Mouse (Mus musculus): ENCODE measurements around the gene Abhd5.

Gene Abhd5

DNA sequence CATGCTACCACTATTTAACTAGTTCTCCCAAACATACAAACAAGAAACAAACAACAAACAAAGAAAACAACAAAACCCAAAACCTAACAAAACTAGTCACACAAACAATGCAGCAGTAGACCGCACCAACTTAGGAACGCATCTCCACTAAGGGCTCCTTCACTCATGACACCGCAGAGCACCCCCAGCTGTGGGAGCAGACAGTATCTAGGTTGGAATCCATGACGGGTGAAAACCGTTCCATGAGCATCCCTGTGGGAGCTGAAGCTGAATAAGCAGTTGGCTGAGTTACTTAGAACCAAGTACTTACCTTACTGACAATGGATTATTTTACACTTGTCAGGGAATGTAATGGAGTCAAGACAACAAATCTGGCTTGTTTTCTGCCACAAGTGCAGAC lies 5.3 kb upstream of the Abhd5 start:
- DNase-seq (ENCODE audit: low read depth, low spot score), result no peak

DNA sequence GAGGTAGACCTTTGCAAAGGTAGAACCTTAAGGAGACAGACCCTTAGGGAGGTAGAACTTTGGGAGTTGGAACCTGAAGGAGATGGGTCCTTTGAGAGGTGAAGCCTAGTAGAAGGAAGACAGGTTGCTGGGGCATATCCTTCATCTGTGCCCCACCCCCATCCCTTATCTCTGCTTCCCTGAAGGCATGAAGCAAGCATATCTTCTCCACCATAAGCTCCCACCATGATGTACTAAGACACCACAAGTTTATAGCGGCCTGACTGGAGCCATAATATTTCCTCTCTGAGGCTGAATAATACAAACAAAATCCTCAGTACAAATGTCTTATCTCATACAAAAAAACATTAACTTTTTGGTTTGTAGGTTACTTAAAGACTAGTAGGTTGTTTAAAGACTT lies 3.5 kb upstream of the Abhd5 start:
- no peak for DNase-seq (ENCODE audit: low read depth, low spot score)

DNA sequence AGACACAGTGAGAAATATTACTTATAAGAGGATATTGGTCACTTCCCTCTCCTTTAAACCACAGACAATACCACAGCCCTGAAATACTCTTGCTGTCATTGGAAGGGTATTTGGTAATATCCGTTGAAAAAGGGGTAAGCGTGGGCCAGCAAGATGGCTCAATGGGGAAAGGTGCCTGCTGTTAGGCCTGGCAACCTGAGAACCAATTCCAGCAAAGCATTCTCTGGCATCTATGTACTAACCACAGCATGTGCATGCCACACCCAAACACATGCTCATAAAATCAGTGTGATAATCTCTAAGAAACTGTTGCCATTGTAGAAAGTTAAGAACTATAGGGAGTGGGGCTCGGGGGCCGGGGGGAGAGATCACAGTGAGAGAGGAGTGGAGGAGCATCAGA lies 2.1 kb upstream of the Abhd5 start:
- no peak for DNase-seq (ENCODE audit: low read depth, low spot score)

DNA sequence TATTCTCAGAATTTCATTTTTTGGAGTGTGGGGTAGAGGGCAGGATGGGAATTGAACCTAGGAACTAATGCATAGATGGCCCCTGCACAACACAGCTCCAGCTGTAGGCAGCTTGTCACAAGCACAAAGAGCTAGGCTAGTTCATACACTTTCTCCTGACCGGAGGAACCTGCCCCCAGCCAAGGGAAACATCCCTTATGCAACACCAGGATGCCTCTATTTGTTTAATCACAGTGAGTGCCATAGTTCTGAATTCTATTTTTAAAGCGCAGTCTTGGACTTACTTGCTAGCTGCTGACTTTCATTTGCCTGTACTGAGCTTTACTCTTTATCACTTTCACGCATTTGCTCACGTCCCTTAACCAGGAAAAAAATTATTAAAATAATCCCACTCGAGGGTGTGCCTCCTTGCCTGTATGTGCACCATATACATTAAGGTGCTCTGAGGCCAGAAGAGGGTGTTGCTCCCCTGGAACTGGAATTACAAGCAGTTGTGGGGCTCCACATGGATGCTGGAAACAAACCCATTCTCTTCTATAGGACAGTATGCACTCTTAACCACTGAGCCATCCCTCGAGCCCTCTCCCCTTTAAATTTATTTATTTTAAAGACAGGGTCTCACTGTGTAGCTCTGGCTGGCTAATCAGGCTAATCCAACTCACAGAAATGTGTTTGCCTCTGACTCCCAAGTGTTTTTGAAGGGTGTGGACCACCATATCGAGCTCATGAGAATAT lies 845 bp upstream of the Abhd5 start:
- no peak for DNase-seq (ENCODE audit: low read depth, low spot score)

DNA sequence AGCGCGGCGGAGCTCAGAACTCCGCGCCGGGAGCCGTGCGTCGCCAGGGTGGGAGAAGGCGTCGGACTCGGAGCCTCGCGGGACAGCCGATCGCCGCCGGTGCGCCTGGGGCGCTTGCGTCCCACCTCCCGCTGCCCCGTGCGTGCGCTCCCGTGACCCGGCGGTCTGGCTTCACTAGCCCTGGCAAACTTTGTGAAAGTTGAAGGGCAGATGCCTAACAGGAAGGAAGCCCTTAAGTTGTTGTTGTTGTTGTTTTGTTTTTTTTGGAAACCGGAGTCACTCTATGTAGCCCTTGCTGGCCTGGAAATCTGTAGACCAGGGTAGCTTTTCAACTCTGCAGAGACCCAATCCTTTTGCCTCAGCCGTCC lies 601 bp downstream of the Abhd5 start:
- DNase-seq (ENCODE audit: low read depth, low spot score), result no peak

DNA sequence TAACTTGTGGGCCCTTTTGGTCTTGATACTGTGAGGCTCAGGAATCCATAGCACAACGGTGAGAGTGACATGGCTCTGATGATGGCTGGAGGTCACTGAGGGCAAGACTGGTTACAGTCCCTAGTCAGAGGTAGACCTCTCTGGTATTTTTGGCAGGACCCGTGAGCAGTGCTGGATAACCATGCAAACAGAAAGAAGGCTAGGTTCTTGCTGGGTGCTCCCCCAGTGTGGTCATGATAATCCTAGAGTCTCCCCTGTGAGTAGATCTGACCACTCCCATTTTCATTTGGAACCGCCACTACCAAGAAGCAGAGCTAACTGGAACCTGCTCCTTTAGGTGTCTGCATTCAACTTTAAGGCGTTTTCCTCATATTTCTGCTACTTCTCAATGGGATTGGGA lies 1.5 kb downstream of the Abhd5 start:
- DNase-seq (ENCODE audit: low read depth, low spot score), result no peak

DNA sequence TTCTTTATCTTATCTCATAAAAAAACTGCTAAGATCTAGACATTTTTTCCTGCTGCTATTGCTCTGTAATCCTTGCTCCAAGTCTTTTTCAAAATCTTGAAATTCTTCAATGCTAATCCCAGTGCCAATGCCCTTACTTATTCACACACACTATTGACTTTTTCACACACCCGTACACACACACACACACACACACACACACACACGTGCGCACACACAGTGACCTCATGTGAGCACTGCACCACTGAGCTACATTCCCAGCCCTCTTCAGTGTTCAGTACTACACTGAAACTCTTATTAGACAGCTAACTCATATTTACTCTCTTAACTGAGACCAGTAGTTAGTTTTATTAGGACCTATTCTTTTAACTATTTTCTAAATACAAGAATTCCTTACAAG lies 2.8 kb downstream of the Abhd5 start:
- no peak for DNase-seq (ENCODE audit: low read depth, low spot score)

DNA sequence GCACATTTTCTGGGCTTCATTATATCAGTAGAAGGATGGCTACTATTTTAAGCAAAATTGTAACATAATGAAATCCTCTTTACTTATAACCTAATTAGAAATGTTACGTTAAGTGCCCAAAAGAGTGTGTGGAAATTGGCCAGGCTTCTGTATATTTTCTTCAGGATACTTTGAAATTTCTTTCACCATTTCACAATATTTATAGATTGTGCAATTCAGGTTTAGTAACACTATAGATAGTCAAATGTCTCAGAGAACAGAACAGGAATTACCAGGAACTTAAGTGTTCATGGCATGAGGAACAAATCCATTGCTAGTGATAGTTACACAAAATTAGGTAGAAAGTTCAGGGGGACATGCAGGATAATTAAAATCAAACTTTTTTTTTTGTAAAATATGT lies 5.7 kb downstream of the Abhd5 start:
- DNase-seq (ENCODE audit: low read depth, low spot score), result no peak

DNA sequence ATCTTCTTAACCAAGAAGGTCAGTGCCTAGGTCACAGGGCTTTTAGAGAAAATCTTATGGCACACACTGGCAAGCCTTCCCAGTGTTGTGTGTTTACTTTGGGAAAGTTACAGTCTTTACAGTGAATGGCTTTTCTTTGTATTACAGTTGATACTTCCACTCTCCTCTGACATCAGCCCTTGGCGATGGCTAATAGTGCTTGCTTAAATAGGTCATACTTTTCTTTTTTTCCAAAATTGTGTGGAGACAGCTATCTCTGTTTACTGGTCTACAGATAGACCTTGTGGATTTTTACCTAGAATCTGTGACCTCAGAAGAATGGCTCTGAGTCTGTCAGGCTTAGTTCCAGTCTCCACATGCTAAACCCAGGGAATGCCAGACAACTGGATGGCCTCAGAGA lies 6.2 kb downstream of the Abhd5 start:
- no peak for DNase-seq (ENCODE audit: low read depth, low spot score)

DNA sequence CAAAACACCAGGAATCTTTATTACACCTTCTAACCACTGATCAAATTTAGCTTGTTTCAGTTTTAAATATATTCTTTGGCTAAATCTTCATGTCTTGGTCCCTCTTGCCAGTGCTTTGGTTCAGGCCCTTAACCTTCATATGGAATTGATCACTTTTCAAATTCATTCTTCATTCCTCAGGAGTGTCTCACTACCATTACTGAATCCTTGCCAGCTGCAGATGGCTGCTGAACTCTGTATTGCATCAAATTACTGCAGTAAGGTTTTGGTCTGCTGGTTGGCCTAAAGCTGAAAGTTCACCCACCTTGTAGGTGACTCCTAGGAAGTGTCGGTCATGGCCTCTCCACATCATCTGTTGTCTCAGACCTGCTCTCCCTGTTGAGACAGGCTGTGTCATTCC lies 12.8 kb downstream of the Abhd5 start:
- DNase-seq (ENCODE audit: low read depth, low spot score), result no peak

DNA sequence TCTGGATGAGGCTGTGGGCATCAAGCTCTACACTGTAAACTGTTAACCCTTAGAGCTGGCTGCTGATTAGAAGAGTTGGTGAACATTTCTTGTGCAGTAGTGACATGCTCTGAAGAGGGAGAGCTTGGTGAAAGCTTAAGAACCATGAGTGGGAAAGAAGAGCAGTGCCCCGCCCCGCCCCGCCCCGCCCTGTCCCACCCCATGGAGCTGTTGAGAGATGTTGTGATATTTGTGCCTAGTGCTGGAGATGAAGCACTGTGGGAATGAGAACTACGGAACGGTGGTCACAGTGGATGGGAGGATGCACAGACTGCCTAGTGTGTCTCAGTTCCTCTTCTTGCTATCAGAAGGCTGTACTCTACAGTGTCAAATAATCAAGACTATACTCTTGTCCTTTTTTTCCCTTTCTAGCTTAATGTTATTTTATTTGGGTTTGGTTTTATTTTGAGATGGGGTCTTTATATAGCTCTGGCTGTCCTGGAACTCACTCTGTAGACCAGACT lies 18.9 kb downstream of the Abhd5 start:
- DNase-seq (ENCODE audit: low read depth, low spot score), result no peak

DNA sequence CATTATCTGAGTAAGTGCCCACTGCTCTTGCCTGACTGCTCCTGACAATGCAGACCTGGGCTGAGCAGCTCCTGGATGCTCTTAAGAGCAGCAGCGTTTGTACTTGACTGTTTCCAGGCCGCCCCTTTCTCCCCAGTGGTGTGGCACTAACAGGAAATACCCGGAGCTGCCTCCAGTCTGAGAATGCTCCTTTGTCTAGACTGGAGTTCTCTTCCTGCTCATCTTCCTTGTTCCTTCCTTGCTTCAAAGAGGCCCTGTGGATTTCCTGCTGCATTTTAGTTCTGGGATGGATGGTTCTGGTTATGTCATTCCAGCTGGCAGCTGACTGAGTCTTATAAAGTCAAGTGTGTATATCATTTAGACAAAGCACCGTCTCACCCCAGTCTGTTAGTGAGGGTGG lies 21.1 kb downstream of the Abhd5 start:
- DNase-seq (ENCODE audit: low read depth, low spot score), result no peak

DNA sequence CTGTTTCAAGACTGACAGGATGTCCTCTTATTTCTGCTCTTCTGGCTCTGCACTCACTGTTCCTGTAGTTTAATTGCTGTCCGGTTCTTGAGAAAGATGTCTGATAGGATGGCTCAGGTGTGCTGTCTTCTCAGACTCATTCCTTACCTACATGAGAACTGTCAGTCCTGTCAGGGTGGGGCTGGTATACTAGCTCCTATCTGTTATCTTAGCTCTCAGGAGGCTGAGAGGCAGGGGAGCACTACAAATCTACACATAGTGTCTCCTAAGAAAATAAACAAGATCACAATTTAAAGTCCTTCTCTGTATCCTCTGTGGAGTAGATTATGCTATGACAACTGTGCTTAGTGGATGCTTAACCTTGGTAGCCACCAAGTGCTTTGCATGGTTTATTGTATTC lies 21.6 kb downstream of the Abhd5 start:
- no peak for DNase-seq (ENCODE audit: low read depth, low spot score)

DNA sequence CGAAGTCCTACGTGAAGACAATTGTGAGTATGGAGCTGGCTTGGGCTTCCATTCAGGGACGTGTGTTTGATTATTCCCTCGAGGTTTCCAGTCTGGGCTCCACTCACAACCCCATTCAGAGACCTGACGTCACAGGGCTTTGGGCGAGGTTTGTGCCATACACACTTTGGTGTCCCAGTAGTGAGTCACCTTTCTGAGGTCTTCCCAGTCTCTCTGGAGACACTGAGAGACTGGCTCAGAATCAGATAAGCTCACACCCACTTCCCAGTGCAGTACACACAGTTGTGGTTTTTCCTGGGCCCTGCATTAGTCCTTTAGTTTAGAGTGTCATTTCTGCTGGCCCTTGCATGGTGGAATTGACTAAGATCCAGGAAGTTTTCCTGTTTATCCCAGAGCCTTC lies 27.6 kb downstream of the Abhd5 start:
- no peak for DNase-seq (ENCODE audit: low read depth, low spot score)

DNA sequence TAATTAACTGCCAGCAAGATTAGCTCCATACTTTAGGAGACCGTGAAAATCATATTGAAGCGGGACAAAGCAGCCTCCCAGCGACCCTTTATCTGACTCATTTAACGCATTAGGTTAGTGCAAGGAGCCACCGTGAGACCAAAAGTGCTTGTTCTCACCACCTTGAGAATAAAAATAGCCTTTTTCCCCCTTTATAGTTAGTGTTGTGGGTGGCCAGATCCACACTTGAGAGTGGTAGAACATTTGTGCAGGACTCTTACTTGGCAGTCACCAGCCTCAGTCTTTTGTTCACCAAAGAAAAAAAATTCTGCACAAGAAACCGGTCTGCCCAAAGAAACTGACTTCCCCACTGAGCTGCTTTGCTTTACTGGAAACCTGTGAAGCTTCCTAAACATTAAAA lies 29.6 kb downstream of the Abhd5 start:
- no peak for DNase-seq (ENCODE audit: low read depth, low spot score)

DNA sequence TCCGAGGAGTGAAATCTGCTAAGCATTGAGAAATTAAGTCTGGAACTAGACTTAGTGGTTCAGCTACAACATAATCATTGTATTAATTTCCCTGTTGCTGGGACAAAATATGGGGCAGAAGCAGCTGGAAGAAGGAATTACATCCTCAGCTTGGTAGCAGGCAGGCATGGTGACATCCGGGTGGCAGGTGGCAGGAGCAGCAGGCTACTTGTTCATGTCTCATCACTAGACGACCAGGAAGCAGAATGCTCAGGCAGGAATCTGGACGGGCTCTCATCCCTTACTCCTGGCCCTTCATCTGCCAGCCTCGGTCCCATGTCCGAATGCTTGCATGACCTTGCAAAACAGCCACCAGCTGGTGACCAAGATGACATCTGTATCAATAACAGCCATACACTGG lies 30.6 kb downstream of the Abhd5 start:
- DNase-seq (ENCODE audit: low read depth, low spot score), result no peak

DNA sequence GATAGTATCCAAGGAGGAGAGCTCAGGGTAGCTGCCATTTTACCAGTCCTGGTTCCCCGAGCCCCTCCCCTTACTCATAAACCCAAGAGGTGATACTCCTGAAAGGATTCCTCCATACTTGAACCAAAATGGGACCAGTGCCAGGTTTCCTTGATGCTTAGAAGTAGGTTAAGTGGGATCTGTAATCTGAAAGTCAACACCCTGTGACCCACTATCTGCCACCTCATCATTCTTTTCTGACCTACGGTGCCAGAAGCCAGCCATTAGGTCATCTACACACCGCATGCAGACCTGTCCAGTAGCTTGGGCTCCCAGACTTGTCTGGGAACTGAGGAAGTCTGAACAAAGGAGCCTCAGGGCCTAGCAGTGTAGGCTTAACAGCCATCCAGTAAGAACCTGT lies 34.6 kb downstream of the Abhd5 start:
- DNase-seq (ENCODE audit: low read depth, low spot score), result no peak

DNA sequence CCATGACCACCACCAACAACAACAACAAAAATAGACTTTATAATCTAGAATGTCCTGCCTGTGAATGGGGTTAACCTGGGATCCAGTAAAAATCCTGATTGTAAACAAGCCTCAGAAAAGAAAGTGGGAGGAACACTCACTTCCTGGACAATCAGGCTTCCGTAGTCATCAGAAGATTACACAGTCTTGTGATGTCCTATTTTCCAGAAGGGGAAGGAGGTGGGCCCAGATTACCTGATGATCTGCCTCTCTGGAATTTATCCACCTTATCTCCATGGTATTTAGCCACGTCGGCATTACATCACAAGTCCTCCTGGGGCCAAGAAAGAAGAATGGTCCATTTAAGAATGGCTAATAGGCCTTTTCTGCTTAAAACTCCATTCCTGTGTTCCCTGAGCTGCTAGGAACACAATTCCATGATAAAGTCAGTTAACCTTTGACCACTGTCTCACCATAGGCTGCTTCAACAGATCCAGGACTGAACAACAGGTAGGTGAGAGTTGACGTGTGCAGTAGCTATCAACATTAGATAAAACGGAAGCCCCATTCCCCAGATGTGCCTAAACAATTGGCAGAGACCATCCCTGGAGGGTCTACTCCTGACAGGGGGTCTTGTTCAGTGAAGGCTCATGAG lies 38.0 kb downstream of the Abhd5 start:
- no peak for DNase-seq (ENCODE audit: low read depth, low spot score)

DNA sequence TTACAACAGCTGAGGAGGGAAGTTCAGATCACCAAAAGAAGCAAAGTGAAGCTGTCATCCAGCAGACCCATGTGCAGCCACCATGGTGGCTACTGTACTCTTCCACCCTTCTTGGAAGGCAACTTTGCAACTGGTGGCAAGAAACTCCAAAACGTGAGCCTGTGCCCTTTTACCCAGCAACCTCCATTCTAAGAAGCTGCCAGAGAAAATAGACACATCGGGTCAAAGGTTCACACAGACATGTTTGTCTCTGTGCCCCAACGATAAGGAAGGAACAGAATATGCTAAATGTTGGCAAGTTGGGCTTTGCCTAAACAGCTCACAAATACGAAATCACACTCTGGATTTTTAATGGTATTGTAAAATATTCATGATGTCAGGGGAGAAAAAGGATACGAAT lies 44.4 kb downstream of the Abhd5 start:
- no peak for DNase-seq (ENCODE audit: low read depth, low spot score)

DNA sequence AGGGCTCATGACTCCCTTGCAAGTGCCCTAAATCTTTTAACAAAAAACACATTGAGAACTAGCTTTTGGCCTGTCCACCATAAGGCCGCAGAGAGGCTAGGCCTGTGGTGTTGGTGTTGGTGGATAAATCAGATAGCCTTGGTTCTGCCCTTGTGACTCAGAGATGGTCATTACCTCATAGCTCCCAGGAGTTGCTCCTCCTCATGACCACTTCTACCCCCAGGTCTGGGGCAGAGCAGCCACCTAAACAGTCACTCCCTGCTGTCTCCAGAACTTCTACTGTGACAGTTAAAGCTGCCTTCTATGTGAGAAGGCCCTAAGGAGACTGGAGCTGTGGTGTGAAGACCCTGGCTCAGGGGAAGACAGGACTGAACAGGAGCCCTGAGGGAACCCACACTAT lies 45.7 kb downstream of the Abhd5 start:
- DNase-seq (ENCODE audit: low read depth, low spot score), result no peak

DNA sequence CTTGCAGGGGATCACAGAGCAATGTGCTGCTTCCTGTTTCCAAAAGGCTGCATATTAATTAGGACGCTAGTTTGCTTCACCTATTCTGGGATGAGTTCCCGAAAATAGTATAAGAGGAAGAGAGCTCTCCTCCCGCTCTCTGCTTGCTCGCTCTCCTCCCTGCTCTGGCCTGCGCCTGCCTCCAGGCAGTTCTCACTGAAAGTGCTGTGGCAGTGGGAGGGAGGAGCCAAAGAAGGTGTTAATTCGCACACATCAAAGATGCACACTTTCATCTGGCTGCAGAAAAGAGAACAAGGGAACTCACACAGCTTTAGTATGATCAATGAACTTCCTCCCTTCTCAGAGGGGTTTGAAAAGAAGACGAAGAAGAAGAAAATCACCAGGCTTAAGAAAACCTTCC lies 47.3 kb downstream of the Abhd5 start:
- no peak for DNase-seq (ENCODE audit: low read depth, low spot score)

DNA sequence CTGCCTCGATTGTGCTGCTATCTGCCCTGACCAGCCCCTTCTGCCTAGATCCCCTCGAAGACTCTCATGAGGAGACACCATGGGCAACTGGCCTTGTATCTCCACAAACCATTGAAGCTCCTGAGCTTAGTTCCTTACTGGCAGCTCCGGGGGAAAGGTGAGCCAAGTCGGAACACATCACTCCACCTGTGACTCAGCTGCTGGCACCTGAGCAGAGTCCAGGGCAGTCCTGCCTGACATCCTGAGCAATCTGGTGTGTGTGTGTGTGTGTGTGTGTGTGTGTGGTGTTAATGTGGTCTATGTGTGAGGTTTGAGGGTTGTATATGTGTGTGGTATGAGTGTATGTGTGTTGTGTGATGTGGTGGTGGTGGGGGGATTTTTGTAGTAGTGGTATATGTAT lies 49.8 kb downstream of the Abhd5 start:
- DNase-seq (ENCODE audit: low read depth, low spot score), result no peak

DNA sequence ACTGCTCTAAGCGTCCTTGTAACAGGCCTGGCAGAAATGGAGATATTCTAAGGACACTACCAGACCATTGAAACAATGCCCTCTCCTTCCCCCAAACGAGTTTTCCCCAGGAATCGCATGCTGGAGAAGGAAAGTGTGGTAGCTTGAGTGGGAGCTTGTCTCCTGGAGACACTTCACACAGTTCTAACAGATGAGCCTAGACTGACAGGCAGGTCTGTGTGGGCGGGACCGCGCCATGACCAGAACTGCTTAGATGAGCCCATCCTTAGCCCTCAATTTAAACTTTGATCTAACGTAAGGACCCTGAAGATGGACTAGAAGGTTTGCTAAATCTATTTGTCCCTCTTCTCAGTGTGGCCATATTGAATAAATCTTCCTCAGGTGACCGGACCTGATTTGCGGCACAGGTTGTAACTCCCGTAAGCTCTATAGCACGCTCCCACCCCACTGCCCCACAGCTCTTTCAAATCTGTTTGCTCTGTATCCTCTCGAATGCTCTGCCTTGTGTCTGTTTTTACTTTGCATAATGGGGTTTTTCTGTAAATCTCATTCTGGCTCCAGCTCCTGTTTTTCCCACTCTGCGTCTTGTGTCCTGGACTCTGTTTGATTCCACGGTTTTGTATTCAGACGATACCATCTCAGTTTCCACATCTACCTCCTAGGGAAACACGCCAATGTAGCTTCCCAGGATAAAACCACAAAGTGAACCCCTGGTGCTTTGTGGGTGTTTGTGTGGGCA lies 59.2 kb downstream of the Abhd5 start:
- DNase-seq (ENCODE audit: low read depth, low spot score), result no peak
